Mouse (Mus musculus) spleen, postnatal 14 days (tissue): ENCODE data around the gene Cntnap5a.

Experiments
- DNase-seq, 2 experiments: peaks; one replicate each; pipeline ENCODE4 v3.0.0; 2021 to 2022; ENCODE audit warnings: low spot score in 2 of 2

The Cntnap5a gene

DNA sequence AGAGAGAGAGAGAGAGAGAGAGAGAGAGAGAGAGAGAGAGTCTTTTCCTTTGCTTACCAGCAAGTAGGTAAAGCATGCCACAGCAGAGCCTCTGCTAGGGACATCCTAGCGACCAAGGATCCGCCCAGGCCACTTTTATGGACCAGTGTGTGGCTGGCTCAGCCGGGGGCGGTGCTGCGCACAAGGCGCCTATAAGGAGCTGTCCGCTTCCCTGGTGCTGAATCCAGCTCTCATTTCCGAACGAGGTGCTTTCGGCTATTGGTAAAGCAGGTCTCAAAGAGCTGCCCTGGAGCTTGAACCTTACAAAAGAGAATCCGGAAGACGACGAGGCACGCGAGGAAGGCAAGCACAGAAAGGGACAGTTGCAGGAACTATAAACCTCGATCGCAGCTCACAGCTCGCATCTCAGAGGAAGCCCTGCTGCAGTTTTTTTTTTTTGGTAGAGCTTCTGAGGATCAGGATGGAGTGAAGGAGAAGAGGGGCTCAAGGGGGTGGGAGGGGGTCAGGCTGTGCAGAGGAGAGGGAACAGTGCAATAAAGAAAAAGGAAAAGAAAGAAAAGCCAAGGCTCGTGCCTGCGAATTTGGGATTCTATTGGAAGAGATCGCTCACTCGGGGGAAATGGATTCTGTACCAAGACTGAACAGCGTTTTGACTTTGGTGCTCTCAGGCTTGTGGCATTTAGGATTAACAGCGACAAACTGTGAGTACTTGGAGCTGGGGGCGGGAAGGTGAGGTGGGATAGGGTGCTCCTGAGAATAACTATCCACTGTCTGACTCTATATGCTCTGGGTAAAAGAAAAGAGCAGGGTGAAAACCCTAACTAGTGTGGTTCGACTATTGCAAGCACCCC is at the start of gene Cntnap5a:
Gene Cntnap5a (plus strand): TSS at position 239 of the 851 bp plus-strand sequence.
- no peak for DNase-seq

DNA sequence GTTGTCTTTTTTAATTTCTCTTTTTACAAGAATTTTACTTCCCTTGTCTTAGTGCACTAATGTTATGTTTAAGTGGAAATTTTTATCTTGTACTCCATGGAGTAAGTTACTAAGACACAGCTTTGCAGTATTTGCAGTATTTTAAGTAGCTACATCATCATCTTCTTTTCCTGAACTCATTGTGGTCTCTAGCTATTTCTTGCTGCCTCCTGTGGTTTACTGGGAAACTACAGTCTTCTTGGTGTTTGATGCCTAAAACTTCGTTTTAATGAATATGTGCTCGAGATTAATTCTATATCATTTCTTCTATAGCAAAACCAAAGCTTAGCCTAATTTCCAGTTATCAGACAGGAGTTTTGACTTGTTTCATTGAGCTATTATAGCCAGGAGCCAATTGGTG is 37.6 kb upstream of the Cntnap5a start:
- no peak for DNase-seq

DNA sequence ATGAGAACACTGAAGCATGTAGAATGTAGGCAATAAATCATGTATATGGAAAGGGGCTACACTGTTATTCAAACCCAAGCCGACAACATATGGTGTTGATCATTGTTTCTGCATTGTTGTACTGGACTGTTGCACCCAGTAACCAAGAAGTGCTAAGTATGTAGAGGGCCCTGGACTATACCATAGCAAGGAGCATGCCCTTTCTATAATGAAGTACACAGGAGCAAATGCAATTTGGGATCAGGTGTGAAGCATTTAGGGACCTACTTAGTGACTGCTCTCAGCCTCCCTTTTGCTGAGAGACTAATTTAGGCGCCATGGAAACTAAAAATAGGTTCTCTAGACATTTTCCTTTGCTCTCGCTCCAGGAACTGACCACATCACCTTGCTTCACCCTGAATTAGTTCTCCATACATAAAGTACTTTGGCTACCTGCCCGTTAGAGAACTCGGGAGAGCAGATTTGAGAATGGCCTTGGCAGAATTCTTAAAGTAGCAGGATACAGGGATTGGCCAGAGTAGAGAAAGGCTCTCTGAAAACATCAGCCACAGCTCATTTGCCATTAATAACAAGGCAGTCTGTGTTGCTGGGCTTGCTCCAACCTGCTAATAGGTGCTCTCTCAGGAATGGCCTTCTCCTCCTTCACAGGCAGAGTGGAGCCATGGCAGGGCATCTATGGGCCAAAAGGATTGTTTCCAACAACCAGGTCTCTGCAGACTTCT is 26.1 kb upstream of the Cntnap5a start:
- no peak for DNase-seq

DNA sequence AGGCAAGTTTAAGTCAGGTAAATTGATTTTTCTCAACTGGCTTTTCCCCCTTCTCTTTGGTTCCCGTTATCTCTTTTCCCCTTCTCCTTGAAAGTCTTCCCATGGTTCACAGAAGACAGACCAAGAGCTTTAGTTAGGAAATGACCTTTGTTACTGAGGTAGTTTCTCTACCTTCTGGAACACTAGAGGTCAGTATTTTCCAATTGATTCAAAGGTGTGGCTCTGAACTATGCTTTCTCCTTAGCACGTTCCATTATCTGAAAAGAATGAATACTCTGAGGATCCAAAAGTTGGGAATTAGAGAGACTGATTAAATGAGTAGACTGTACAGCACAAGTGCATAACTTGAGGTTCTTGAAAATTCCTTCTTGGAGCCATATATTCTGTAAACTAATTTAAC is 1.9 kb downstream of the Cntnap5a start:
- no peak for DNase-seq

DNA sequence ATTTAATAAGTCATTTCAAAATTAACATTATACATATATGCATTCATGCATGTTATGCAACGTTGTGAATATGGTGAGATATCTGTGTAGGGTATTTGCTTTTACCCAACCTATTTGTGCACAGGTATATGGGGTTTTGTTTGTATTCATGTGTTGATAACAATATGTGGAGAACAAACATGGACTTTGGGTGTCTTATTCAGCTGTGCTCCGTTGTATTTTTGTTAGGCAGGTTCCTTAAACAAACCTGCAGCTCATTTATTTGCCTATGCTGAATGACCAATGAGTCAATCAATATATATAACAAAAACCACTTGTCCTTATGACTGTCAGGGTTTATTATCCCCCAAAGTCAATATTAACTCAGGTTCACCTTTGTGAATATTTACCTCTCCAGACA is 15.2 kb downstream of the Cntnap5a start:
- DNase-seq: no peak

DNA sequence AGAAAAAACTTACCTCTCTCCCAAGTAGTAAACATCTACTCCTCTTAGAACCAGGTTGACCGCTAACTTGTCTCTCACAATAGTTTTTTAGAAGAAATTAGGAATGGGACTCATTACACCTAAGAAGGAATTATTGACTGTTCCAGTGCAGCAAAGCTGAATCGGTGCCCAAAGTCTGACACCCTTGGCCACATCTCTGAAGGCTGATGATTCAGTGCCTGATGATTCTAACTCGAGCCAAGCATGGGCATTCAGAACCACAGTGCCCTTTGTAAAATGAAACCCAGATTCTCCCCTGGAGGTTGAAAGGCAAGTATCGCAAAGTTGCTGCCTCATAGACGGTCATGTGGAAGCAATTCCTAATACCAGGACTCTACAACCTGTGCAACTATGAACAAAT is 58.0 kb downstream of the Cntnap5a start:
- DNase-seq: no peak

DNA sequence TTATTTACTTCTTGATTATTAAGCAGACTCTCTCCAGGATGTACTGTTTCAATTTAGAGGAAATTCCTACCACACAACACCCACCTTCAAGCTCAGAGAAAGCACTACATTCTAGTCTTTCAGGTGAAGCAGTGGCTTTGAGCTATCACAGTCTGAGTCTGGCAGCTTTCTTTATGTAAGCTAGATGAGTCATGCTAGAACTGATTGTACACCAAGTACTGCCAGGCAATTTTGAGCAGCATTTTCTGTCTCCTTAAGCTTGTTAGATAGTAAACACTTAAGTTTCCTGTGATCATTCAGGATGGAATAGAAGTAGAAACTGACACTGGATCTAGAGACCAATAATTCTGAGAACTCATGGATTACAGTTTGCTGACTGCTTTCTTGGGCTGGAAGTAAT is 61.0 kb downstream of the Cntnap5a start:
- no peak for DNase-seq

DNA sequence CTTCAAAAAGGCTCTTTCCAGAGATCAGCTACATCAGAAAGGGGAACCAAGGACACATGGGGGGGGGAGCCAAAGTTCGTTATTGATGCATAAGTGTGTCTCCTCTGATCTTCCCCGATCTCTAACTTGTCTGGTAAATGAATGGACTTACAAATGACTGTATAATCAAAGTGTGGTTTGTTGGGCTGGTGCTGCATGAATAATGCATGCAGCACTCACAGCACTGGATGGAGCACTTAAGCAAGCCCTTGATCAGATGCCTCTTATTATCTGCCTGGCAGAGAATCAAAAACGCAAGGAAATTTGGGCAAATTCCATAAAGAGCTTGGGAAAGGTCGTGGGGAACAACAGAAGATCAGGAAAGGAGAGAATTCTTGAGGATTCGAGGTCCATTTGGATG is 100.2 kb downstream of the Cntnap5a start:
- DNase-seq: no peak

DNA sequence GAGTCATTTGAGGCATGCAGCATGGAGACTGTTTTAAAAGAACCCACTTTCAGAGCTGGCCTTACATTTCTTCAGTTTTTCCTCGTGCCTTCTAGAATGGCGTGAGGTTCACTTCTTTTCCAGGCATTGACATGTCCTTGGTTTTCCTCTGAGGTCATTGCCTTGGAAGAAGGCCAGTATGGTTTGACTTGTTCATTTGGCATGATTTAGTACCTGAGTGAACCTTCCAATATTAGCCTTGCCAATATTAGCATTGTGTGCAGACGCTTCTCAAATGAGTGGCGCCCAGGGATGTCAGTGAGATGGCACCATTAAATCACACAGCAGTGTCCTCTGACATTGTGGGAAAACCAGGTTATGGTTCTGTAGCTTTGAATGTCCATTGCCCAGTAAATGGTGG is 158.0 kb downstream of the Cntnap5a start:
- no peak for DNase-seq

DNA sequence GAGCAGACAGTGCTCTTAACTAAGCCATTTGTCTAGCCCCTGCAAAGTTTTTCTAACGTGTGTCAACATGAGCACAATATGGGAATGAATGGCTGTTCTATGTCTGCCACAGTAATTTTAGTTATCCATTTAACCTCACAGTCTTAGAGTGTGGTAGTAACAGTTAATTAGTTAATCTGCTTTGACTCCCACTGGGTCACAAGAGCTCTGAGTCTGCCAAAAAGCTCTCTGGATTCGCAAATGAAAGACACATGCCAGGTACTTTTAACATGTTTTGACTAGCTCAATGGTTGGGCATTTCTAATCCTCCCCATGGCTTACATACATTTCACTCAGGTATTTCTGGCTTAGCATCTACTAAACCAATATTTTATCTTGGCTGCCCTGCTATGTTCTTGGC is 163.0 kb downstream of the Cntnap5a start:
- no peak for DNase-seq

DNA sequence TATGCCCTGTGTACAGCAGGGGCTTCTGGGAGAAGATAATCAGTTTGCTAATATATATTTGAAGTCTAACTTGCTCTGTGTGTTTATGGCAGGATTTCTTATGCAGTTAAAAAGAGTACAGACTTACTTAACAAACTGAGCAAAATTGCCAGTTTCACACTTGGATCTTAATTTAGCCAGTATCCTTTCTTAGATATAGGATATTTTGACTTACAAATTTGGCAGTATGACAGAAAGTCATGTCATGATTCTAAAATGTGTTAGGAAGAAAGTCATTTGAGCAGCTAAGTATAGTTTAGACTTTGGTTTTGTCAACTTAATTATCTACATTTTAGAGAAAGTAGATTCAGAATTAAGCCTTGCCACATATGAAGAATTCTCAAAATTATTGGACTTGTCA is 167.7 kb downstream of the Cntnap5a start:
- no peak for DNase-seq

DNA sequence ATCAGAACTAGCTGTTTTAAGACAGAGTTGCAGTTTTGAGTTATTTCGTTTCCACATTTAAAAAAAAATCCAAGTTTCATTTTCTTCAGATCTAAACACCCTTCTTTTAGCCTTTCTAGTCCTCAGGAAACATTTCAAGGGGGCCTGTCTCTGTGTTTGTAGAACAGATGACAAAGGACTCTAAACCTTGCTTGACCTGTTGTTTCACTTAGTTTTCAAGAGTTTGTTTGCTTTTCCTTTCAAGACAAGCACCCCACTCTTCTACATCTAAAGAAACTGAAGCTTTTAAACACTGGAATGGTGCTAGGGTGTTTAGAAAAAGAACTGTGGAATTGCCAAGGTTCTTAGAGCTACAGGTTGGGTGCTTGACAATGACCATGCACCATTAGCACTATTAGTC is 233.8 kb downstream of the Cntnap5a start:
- no peak for DNase-seq

DNA sequence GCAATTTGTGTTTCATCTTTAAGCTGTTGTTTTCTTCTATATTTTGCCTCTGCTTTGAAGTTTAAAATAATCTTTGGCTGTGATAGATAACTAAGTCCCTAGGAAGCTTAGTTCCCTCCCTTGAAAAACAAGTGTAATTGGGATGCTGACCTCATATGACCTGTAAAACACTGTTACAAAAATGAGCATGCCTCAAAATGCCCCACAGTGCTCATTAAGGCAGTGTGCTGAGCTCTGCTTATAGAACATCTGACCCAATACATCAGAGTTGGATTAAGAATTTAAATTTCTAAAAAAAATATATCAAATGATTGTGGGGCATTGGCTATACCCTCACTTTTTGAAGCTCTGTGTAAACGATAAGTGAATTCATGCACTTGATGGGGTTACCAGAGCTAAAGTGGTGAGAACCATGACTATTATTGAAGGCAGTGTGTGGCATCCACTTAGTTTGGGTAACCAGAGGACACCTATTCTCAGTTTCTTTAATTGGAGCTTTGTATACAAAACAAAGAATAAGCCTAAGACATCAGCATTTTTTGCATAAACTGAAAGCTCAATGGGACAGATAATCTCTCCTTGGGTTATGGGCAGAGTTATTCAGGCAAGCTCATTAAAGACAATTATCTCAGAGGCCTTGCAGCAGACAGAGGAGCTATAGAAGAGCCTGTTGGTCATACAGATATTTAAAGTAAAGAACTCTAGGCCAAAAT is 241.6 kb downstream of the Cntnap5a start:
- DNase-seq: no peak

DNA sequence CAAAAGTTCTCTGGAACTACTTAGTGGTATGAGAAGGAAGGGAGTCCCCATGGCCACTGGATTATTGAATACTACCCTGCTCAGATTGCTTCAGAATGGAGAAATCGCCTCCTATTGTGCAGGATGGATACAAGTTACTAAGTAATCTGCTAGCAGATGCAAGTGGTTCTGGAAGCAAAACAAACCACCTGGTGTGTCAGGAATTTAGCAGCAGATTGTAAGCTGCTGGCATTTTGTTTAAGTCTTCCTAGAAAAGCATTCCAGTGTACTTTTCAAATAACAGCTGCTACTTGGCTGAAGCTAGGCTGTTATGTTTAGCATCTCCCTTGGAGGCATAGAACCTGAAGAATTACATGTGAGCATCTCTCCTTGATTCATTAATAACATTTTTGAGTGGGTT is 247.5 kb downstream of the Cntnap5a start:
- no peak for DNase-seq

DNA sequence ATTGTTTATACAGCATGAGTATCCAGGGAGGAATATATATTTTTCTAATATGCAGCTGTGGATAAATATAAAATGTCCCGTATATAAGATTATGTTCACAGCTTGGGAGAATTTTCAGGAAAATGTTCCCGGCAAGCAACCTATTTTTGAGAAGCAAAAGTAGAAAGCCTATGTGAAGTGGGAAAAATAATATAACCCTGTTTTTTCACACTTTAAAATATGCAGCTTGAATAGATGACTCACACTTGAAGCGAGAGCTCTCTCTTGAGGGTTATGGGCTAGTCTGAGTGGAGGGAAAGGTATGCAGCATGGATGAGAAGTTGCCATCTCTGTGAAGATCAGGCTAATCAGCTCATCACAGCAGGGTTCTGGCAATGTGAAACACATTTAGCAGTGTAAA is 261.3 kb downstream of the Cntnap5a start:
- DNase-seq: no peak

DNA sequence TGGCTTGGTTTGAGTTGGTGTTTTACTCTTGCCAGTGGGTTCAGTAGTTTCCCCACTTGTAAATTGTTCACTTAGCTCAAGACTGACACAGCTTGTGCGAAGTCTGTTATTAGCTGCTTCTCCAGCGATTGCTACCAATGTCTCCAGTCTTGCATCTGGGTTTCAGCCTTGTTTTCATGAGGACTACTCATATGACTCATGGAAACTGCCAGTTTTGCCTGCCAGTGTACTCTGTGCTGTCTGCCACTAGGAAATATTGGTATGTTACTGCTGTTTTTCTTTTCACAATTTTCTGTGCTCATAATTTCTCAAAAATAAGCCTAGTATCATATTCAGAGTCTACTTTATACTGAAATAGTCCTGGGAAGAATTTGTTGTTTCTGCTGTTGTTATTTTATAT is 272.0 kb downstream of the Cntnap5a start:
- DNase-seq: no peak

DNA sequence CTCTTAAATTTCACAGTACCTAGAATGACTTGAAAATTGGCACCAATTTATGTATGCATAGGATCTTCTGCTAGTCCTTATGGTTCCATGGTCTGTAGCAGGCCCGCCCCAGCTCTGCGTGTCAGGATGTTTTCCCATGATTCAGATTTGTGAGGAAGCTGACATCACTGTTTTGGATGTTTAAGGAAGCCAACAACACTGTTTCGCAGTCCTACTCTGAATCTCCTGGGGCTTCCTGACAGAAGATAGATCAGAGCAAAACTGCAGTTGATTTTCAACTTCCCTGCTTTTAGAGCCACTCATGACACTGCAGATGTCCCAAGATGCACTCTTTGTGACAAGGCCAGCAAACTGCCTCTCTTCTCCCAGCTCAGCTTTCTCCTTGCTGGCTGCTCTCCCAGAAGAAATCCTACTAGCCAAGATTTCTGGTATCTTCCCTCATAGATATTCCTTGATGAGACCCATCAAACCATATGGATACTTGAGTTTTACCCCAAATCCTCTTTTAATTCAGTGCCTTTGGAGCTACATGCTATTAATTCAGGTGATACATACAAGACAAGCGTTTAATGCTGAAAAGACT is 280.5 kb downstream of the Cntnap5a start:
- no peak for DNase-seq

DNA sequence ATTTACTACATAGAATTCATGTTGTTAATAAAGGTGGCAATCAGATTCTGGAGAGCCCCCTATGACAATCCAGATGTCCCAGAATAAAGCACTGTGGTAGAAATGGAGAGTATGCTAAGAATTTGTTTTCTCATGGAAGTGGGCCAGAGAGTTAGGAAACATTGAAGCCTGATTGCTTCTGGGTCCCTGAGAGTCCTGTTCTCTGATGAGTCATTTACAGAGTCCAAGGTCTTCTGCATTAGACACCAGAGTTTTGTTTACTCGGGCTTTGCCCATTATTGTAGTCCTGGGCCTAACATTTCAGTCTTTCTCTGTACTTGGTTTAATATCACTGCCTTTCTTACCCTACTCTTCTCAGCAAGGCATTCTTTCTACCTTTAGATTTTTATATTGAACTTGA is 305.6 kb downstream of the Cntnap5a start:
- no peak for DNase-seq

DNA sequence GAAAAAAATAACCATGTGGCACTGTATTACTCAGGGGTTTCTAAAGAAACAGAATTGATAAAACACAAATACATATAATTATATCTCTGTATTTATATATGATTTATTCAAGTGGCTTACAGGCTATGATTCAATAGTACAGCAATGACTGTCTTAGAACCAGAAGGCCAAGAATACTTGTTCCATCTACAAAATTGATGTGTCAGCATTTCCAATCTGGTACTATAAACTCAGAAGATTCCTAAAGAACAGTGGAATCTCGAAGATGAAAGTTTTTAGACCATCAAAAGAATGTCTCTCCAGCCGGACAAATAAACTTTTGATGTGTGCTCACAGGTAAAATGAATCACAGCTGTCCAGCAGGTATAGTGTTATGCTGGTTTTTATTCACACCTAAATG is 331.2 kb downstream of the Cntnap5a start:
- no peak for DNase-seq

DNA sequence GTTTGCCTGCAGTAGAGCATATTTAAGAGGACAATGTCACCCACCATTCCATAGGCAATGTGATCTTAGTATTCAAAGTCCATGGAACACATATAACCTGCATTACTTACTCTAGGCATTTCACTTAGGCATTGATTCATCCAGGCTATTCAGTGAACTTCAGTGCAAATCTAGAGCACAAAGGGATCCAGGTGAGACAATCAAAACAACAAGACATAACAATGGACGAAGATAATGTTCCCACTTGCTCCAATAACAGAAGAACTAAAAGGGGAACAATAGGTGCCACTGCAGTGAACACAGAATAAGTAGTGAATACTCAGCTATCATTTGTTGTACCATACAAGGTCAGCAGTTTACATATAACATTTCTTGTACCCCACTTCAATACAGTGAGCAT is 345.1 kb downstream of the Cntnap5a start:
- DNase-seq: no peak

DNA sequence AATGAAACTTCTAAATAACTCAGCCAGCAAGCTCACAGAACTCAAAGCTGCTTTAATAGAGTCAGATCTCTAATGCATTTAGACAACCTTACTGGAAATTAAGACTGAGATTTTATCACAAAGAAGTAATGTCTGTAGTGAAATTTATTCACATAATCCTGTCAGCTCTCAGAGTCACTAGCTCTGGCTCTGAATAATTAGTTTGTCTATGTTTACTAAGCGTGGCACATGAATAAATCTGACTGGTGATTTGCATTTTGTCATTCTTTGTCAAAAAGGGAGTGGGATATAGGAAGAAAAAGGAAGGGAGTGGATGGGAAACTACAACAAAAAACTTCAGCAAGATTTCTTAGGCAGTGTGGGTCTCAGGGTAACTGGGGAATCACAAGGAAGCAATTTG is 351.3 kb downstream of the Cntnap5a start:
- DNase-seq: no peak

DNA sequence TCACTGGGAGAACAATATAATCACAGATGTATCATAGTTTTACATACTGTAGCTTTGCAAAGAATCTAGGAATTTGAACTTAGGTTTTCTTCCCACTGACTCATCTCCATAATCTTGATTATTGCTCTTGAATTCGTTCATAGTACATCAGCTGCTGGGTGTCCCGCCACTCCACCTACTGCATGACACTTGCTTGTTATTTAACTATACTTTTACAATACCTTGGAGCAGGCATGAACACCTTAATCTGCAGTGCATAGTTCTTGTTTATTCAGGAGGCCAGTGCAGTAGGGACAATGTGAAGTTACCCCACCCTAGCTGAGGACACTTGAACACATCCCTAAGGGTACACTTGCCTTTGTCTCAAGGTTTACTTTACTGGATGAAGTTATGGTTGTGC is 352.3 kb downstream of the Cntnap5a start:
- no peak for DNase-seq
